Mouse (Mus musculus): ENCODE measurements around the gene Fabp1. TPM values are rescaled to one million over a fixed set of nuclear protein-coding genes. Genes with fewer than 3 reads are reported as not detected.

Fabp1 gene
- polyA plus RNA-seq, 1 experiment: 0.47 TPM

- H3K36me3 ChIP-seq (ENCODE audit: control insufficient read depth, insufficient read depth, low read length): no peaks in the 10 kb centered on the region
- no peak for DNase-seq
Observed at GRCm38 (mm10) chr6:71239069-71239750, 39.6 kb downstream of the Fabp1 start.

GRCm38 (mm10) chr6:71240831-71241230, 41.2 kb downstream of the Fabp1 start:
- H3K36me3 ChIP-seq (ENCODE audit: control insufficient read depth, insufficient read depth, low read length): no peaks in the 10 kb centered on the region
- WGBS: 95% methylated on average over 7 of the region's 7 CpGs
- no peak for DNase-seq
- no peak overlapping the region for H3K27ac ChIP-seq (ENCODE audit: control insufficient read depth, insufficient read depth, low read length)
- H3K4me3 ChIP-seq (ENCODE audit: control insufficient read depth, insufficient read depth, low read length): no peak overlapping the region
- no peaks in the 10 kb centered on the region for H3K4me1 ChIP-seq (replicated peaks; ENCODE audit: control insufficient read depth, insufficient read depth, low read length)
- TF ChIP-seq CTCF (IDR thresholded peaks at IDR 0.05; ENCODE audit: borderline replicate concordance, control insufficient read depth, extremely low read depth, insufficient read depth, low read length, poor library complexity): no peak
- no peak for TF ChIP-seq POLR2A (IDR thresholded peaks at IDR 0.05; ENCODE audit: control insufficient read depth, extremely low read depth, insufficient read depth, low read length, poor library complexity)
- H3K27me3 ChIP-seq (ENCODE audit: control insufficient read depth, insufficient read depth, low read length): no peaks in the 10 kb centered on the region

More at GRCm38 (mm10) chr6:71239069-71239750, 39.6 kb downstream of the Fabp1 start:
- Histone ChIP-seq H3K4me3 (ENCODE audit: control insufficient read depth, insufficient read depth, low read length) (no peak overlapping the region), H3K27ac (ENCODE audit: control insufficient read depth, insufficient read depth, low read length) (no peak overlapping the region), H3K4me1 (replicated peaks; ENCODE audit: control insufficient read depth, insufficient read depth, low read length) (no peaks in the 10 kb centered on the region), H3K27me3 (ENCODE audit: control insufficient read depth, insufficient read depth, low read length) (no peaks in the 10 kb centered on the region)
- 96% methylated on average over 26 of the region's 26 CpGs for WGBS
- TF ChIP-seq CTCF (IDR thresholded peaks at IDR 0.05; ENCODE audit: borderline replicate concordance, control insufficient read depth, extremely low read depth, insufficient read depth, low read length, poor library complexity) (no peak), POLR2A (IDR thresholded peaks at IDR 0.05; ENCODE audit: control insufficient read depth, extremely low read depth, insufficient read depth, low read length, poor library complexity) (no peak)

- 91% methylated on average over 1 of the region's 1 CpGs for WGBS
Observed at GRCm38 (mm10) chr6:71242811-71243210, 43.2 kb downstream of the Fabp1 start.

GRCm38 (mm10) chr6:71243258-71243657, 43.6 kb downstream of the Fabp1 start:
- no peaks in the 10 kb centered on the region for H3K4me1 ChIP-seq (replicated peaks; ENCODE audit: control insufficient read depth, insufficient read depth, low read length)
- WGBS: 86% methylated on average over 3 of the region's 3 CpGs
- no peak overlapping the region for H3K27ac ChIP-seq (ENCODE audit: control insufficient read depth, insufficient read depth, low read length)

More at GRCm38 (mm10) chr6:71242811-71243210, 43.2 kb downstream of the Fabp1 start:
- H3K36me3 ChIP-seq (ENCODE audit: control insufficient read depth, insufficient read depth, low read length): no peaks in the 10 kb centered on the region
- no peak for TF ChIP-seq CTCF (IDR thresholded peaks at IDR 0.05; ENCODE audit: borderline replicate concordance, control insufficient read depth, extremely low read depth, insufficient read depth, low read length, poor library complexity)
- no peak for TF ChIP-seq POLR2A (IDR thresholded peaks at IDR 0.05; ENCODE audit: control insufficient read depth, extremely low read depth, insufficient read depth, low read length, poor library complexity)
- no peak for DNase-seq
- H3K27ac ChIP-seq (ENCODE audit: control insufficient read depth, insufficient read depth, low read length): no peak overlapping the region
- no peak overlapping the region for H3K4me3 ChIP-seq (ENCODE audit: control insufficient read depth, insufficient read depth, low read length)
- no peaks in the 10 kb centered on the region for H3K4me1 ChIP-seq (replicated peaks; ENCODE audit: control insufficient read depth, insufficient read depth, low read length)
- no peaks in the 10 kb centered on the region for H3K27me3 ChIP-seq (ENCODE audit: control insufficient read depth, insufficient read depth, low read length)

GRCm38 (mm10) chr6:71248420-71248819, 48.8 kb downstream of the Fabp1 start:
- H3K27me3 ChIP-seq (ENCODE audit: control insufficient read depth, insufficient read depth, low read length): no peaks in the 10 kb centered on the region
- no peak overlapping the region for H3K27ac ChIP-seq (ENCODE audit: control insufficient read depth, insufficient read depth, low read length)
- H3K4me1 ChIP-seq (replicated peaks; ENCODE audit: control insufficient read depth, insufficient read depth, low read length): no peaks in the 10 kb centered on the region
- no peaks in the 10 kb centered on the region for H3K36me3 ChIP-seq (ENCODE audit: control insufficient read depth, insufficient read depth, low read length)
- no peak overlapping the region for H3K4me3 ChIP-seq (ENCODE audit: control insufficient read depth, insufficient read depth, low read length)
- no peak for DNase-seq
- 96% methylated on average over 1 of the region's 1 CpGs for WGBS
- TF ChIP-seq CTCF (IDR thresholded peaks at IDR 0.05; ENCODE audit: borderline replicate concordance, control insufficient read depth, extremely low read depth, insufficient read depth, low read length, poor library complexity) (no peak), POLR2A (IDR thresholded peaks at IDR 0.05; ENCODE audit: control insufficient read depth, extremely low read depth, insufficient read depth, low read length, poor library complexity) (no peak)

More at GRCm38 (mm10) chr6:71243258-71243657, 43.6 kb downstream of the Fabp1 start:
- TF ChIP-seq CTCF (IDR thresholded peaks at IDR 0.05; ENCODE audit: borderline replicate concordance, control insufficient read depth, extremely low read depth, insufficient read depth, low read length, poor library complexity): no peak
- no peak for TF ChIP-seq POLR2A (IDR thresholded peaks at IDR 0.05; ENCODE audit: control insufficient read depth, extremely low read depth, insufficient read depth, low read length, poor library complexity)
- Histone ChIP-seq H3K27me3 (ENCODE audit: control insufficient read depth, insufficient read depth, low read length) (no peaks in the 10 kb centered on the region), H3K4me3 (ENCODE audit: control insufficient read depth, insufficient read depth, low read length) (no peak overlapping the region), H3K36me3 (ENCODE audit: control insufficient read depth, insufficient read depth, low read length) (no peaks in the 10 kb centered on the region)
- DNase-seq: no peak

- TF ChIP-seq POLR2A (IDR thresholded peaks at IDR 0.05; ENCODE audit: control insufficient read depth, extremely low read depth, insufficient read depth, low read length, poor library complexity) (no peak), CTCF (IDR thresholded peaks at IDR 0.05; ENCODE audit: borderline replicate concordance, control insufficient read depth, extremely low read depth, insufficient read depth, low read length, poor library complexity) (no peak)
- Histone ChIP-seq H3K4me3 (ENCODE audit: control insufficient read depth, insufficient read depth, low read length) (no peak overlapping the region), H3K4me1 (replicated peaks; ENCODE audit: control insufficient read depth, insufficient read depth, low read length) (no peaks in the 10 kb centered on the region), H3K27ac (ENCODE audit: control insufficient read depth, insufficient read depth, low read length) (no peak overlapping the region), H3K27me3 (ENCODE audit: control insufficient read depth, insufficient read depth, low read length) (no peaks in the 10 kb centered on the region), H3K36me3 (ENCODE audit: control insufficient read depth, insufficient read depth, low read length) (no peaks in the 10 kb centered on the region)
- DNase-seq: no peak
- 98% methylated on average over 3 of the region's 3 CpGs for WGBS
Observed at GRCm38 (mm10) chr6:71249615-71250014, 50.0 kb downstream of the Fabp1 start.

Measured in thymus, adult 2 months (tissue).